Mouse (Mus musculus) thymus, adult 18-20 months (tissue): Measurements from ENCODE around the gene Olfml2a.
"Not testable (repeated sequence)": the region's sequence is repeated elsewhere in the genome, so short reads cannot be mapped to it uniquely, and the experiment has no call there.

ENCODE experiments used
- DNase-seq, 2 experiments: peaks; one replicate each; pipeline ENCODE4 v3.0.0; 2022; ENCODE audit warnings: mixed read lengths in 2 of 2

Gene Olfml2a

GRCm38 (mm10) chr2:38987803-38988510, 56.2 kb downstream of the Olfml2a start:
- peak in 1 of 2 experiments; percentile 49 for DNase-seq

- no peak for DNase-seq
These were observed 57.2 kb downstream of the Olfml2a start for GRCm38 (mm10) chr2:38988929-38989328.

GRCm38 (mm10) chr2:38992004-38992403, 60.2 kb downstream of the Olfml2a start:
- no peak for DNase-seq

- DNase-seq = no peak
These were observed 60.7 kb downstream of the Olfml2a start for GRCm38 (mm10) chr2:38992452-38992851.

GRCm38 (mm10) chr2:38997386-38998374, 65.9 kb downstream of the Olfml2a start, which contains the start of gene Wdr38:
Gene Wdr38, plus strand, starts transcription at chr2:38997476.
- DNase-seq = peak; percentile 69 to 78

GRCm38 (mm10) chr2:38999381-38999780, 67.6 kb downstream of the Olfml2a start:
- no peak for DNase-seq

- no peak for DNase-seq
These were observed 68.3 kb downstream of the Olfml2a start for GRCm38 (mm10) chr2:38999910-39000586.

GRCm38 (mm10) chr2:39000587-39000919, 68.8 kb downstream of the Olfml2a start:
- DNase-seq = no peak

- no peak for DNase-seq
These were observed 70.1 kb downstream of the Olfml2a start for GRCm38 (mm10) chr2:39001866-39002265.

- DNase-seq = no peak
These were observed 71.3 kb downstream of the Olfml2a start for GRCm38 (mm10) chr2:39003106-39003505.

GRCm38 (mm10) chr2:39003512-39003911, 71.7 kb downstream of the Olfml2a start:
- DNase-seq = no peak

- DNase-seq = peak in 1 of 2 experiments; percentile 31
These were observed 72.6 kb downstream of the Olfml2a start for GRCm38 (mm10) chr2:39004372-39004771.

- peak; percentile 86 to 87 for DNase-seq
These were observed 73.2 kb downstream of the Olfml2a start, which contains the start of gene Arpc5l for GRCm38 (mm10) chr2:39004880-39005435. Gene Arpc5l, plus strand, starts transcription at chr2:39005348.

- peak in 1 of 2 experiments; percentile 34 for DNase-seq
These were observed 73.8 kb downstream of the Olfml2a start, which contains the start of gene Rpl35 for GRCm38 (mm10) chr2:39005574-39006079. Gene Rpl35, minus strand, starts transcription at chr2:39005624.

GRCm38 (mm10) chr2:39006149-39006730, 74.5 kb downstream of the Olfml2a start:
- DNase-seq = no peak

- DNase-seq = peak; percentile 87 to 90
These were observed 76.1 kb downstream of the Olfml2a start for GRCm38 (mm10) chr2:39007865-39008264.

GRCm38 (mm10) chr2:39008350-39008851, 76.6 kb downstream of the Olfml2a start:
- DNase-seq = no peak

GRCm38 (mm10) chr2:39008954-39009365, 77.2 kb downstream of the Olfml2a start:
- peak; percentile 58 to 78 for DNase-seq

- DNase-seq = not testable (repeated sequence)
These were observed 78.4 kb downstream of the Olfml2a start for GRCm38 (mm10) chr2:39010144-39010543.

GRCm38 (mm10) chr2:39011264-39011663, 79.5 kb downstream of the Olfml2a start:
- DNase-seq = no peak

- DNase-seq = no peak
These were observed 80.2 kb downstream of the Olfml2a start for GRCm38 (mm10) chr2:39011971-39012370.
